ENCODE assay signal across 16 mouse cellular contexts in genomic region chr3:96338849-96339480, GRCm38 (mm10). TPM values are rescaled to one million over a fixed set of nuclear protein-coding genes. Genes with fewer than 3 reads are reported as not detected.
A peak's percentile ranks its signal among the peaks of the same experiment; 100 is the strongest.
DNase-seq lines count a peak whose midpoint lies in the region; ATAC-seq and TF ChIP-seq lines count a peak whose summit lies in the region.
"Had no signal": no experiment of that assay in that cellular context is flagged by ENCODE, and none has a peak within 500 bp of the region (broad histone marks: within the 10 kb centered on the region; RNA-seq: fewer than 3 reads in every experiment).

No protein-coding gene starts in this region.

- no peak for TF ChIP-seq CTCF in E14TG2a.4 (conservative IDR thresholded peaks at IDR 0.05; ENCODE audit: low read length)
- TF ChIP-seq CTCF in stomach, postnatal 0 days (IDR thresholded peaks at IDR 0.05; ENCODE audit: low read depth) = no peak

- no peak overlapping the region for H3K4me3 ChIP-seq in intestine, embryonic 14.5 days (ENCODE audit: low read depth, low read length)
- no peak overlapping the region for H3K4me3 ChIP-seq in intestine, embryonic 15.5 days (replicated peaks)
- H3K4me3 ChIP-seq in E14TG2a.4 (replicated peaks; ENCODE audit: low read length) = peak overlapping the region; percentile 5
- H3K4me3 ChIP-seq in stomach, postnatal 0 days (ENCODE audit: low read depth, low read length) = no peak overlapping the region
- H3K4me3 ChIP-seq: erythroblast, embryonic 14.5 days; gastrocnemius, adult 2 months; hindbrain, embryonic 10.5 days had no signal

- peaks cover 89% of the 10 kb centered on the region for H3K27me3 ChIP-seq in intestine, embryonic 14.5 days (replicated peaks; ENCODE audit: control insufficient read depth, insufficient read depth, low read length)
- H3K27me3 ChIP-seq in intestine, embryonic 15.5 days (replicated peaks) = peaks cover 54% of the 10 kb centered on the region
- H3K27me3 ChIP-seq in E14TG2a.4 (ENCODE audit: insufficient read depth, low read length) = peaks cover 11% of the 10 kb centered on the region
- H3K27me3 ChIP-seq in stomach, postnatal 0 days (ENCODE audit: control insufficient read depth, insufficient read depth, low read length) = peaks cover 20% of the 10 kb centered on the region; the same call in 1 of the 2 replicates

- no peak overlapping the region for H3K27ac ChIP-seq in intestine, embryonic 14.5 days (ENCODE audit: low read depth)
- no peak overlapping the region for H3K27ac ChIP-seq in intestine, embryonic 15.5 days
- H3K27ac ChIP-seq in stomach, postnatal 0 days (replicated peaks) = no peak overlapping the region
- H3K27ac ChIP-seq: gastrocnemius, adult 2 months; hindbrain, embryonic 10.5 days; kidney, postnatal 0 days had no signal

- DNase-seq in intestine, embryonic 14.5 days (ENCODE audit: low spot score) = peak; percentile 52
- peak; percentile 32 for DNase-seq in ES-CJ7 (ENCODE audit: low read depth, low spot score)
- peak; percentile 44 for DNase-seq in induced T-regulatory cell, adult 2 months (ENCODE audit: low read depth)
- DNase-seq in stomach, postnatal 0 days (ENCODE audit: low spot score) = no peak
- DNase-seq in spleen, adult 12 weeks (ENCODE audit: low spot score) = no peak
- DNase-seq: cerebellum, adult 9-11 months; gastrocnemius, adult 2 months; right cerebral cortex, adult 18-20 months; thymus, adult 18-20 months had no signal

- 42% methylated on average over 16 of the region's 16 CpGs for WGBS in intestine, embryonic 14.5 days
- whole genome bisulfite sequencing in intestine, embryonic 15.5 days = 42% methylated on average over 16 of the region's 16 CpGs
- 36% methylated on average over 16 of the region's 16 CpGs for WGBS in stomach, postnatal 0 days

- ATAC-seq in intestine, embryonic 14.5 days (replicated peaks; ENCODE audit: low FRiP score, low TSS enrichment, low read depth) = no peak
- ATAC-seq in intestine, embryonic 15.5 days = no peak
- no peak for ATAC-seq in stomach, postnatal 0 days (ENCODE audit: low FRiP score, low TSS enrichment)
- ATAC-seq: intestine, embryonic 16.5 days; Patski had no signal

- no peaks in the 10 kb centered on the region for H3K36me3 ChIP-seq in intestine, embryonic 14.5 days (ENCODE audit: control insufficient read depth, insufficient read depth, low read length)
- no peaks in the 10 kb centered on the region for H3K36me3 ChIP-seq in intestine, embryonic 15.5 days
- no peaks in the 10 kb centered on the region for H3K36me3 ChIP-seq in E14TG2a.4 (ENCODE audit: insufficient read depth, low read length)
- no peaks in the 10 kb centered on the region for H3K36me3 ChIP-seq in stomach, postnatal 0 days (ENCODE audit: control insufficient read depth, insufficient read depth, low read length)
- H3K36me3 ChIP-seq: hindbrain, embryonic 10.5 days had no signal

- no peaks in the 10 kb centered on the region for H3K4me1 ChIP-seq in intestine, embryonic 14.5 days (replicated peaks; ENCODE audit: control insufficient read depth, insufficient read depth, low read length)
- H3K4me1 ChIP-seq in intestine, embryonic 15.5 days (replicated peaks) = no peaks in the 10 kb centered on the region
- peaks cover 80% of the 10 kb centered on the region for H3K4me1 ChIP-seq in E14TG2a.4 (replicated peaks; ENCODE audit: low read depth, low read length)
- H3K4me1 ChIP-seq in stomach, postnatal 0 days (replicated peaks; ENCODE audit: control insufficient read depth, insufficient read depth) = no peaks in the 10 kb centered on the region

- H3K9me3 ChIP-seq in intestine, embryonic 14.5 days (ENCODE audit: control insufficient read depth, low read length) = no peaks in the 10 kb centered on the region
- no peaks in the 10 kb centered on the region for H3K9me3 ChIP-seq in intestine, embryonic 15.5 days
- no peaks in the 10 kb centered on the region for H3K9me3 ChIP-seq in E14TG2a.4 (ENCODE audit: low read length)
- H3K9me3 ChIP-seq in stomach, postnatal 0 days (ENCODE audit: control insufficient read depth, low read length) = no peaks in the 10 kb centered on the region
- H3K9me3 ChIP-seq: hindbrain, embryonic 10.5 days had no signal

- H3K9ac ChIP-seq in intestine, embryonic 14.5 days (ENCODE audit: low read length) = no peak overlapping the region
- H3K9ac ChIP-seq in intestine, embryonic 15.5 days = no peak overlapping the region
- H3K9ac ChIP-seq in stomach, postnatal 0 days (ENCODE audit: low read length) = no peak overlapping the region

- TF ChIP-seq EP300 in stomach, postnatal 0 days (optimal IDR thresholded peaks at IDR 0.05) = no peak

- no peak overlapping the region for H3K4me2 ChIP-seq in intestine, embryonic 14.5 days (ENCODE audit: low read length)
- H3K4me2 ChIP-seq in intestine, embryonic 15.5 days (replicated peaks) = no peak overlapping the region
- H3K4me2 ChIP-seq in stomach, postnatal 0 days (replicated peaks; ENCODE audit: low read depth) = no peak overlapping the region

RNA-seq across cellular contexts. Expression of gene Fcgr1, which starts 45.2 kb away (rescaled TPM):
- polyA plus RNA-seq in intestine, embryonic 14.5 days (2014; fragmentation: Nextera tagmentation; extraction: Ambion mirVana) = 3.4 TPM in 2 replicates
- polyA plus RNA-seq in intestine, embryonic 15.5 days (2015; fragmentation: Nextera tagmentation; extraction: Ambion mirVana) = 2.3 and 3.0 TPM in 2 replicates
- 2.5 and 3.8 TPM in 2 replicates for polyA plus RNA-seq in stomach, postnatal 0 days (2015; fragmentation: Nextera tagmentation; extraction: Ambion mirVana)
- polyA plus RNA-seq: erythroblast, embryonic 14.5 days had no signal

Comparison
In these comparisons a context has a peak if more than half of its experiments do, and no peak if none do; other contexts are left out.
1. DNase-seq: peak in intestine, embryonic 14.5 days (single experiment), ES-CJ7 (single experiment) and induced T-regulatory cell, adult 2 months (single experiment); none in stomach, postnatal 0 days (single experiment) and spleen, adult 12 weeks (single experiment).